Mouse (Mus musculus): ENCODE results near the gene En2. TPM values are rescaled to one million over a fixed set of nuclear protein-coding genes. Genes with fewer than 3 reads are reported as not detected.

En2 gene
- total RNA-seq, 2 experiments from 2014 or later: 0.23 to 0.30 TPM

Other genes with a start within 250 kb of the En2 start
- 10 to 100 TPM in 1 of 2 experiments, 1 to 10 TPM in 1; 7.4 to 11.1 TPM for gene Insig1, start 94.3 kb upstream of the En2 start, total RNA-seq (2021)
- not detected for gene Cnpy1, start 80.1 kb downstream of the En2 start, total RNA-seq (2021)
- 10 to 100 TPM; 27.2 to 35.3 TPM for gene Rbm33, start 151.4 kb downstream of the En2 start, total RNA-seq (2021)